Mouse (Mus musculus) thymus, adult 18-20 months (tissue): ENCODE data around the gene C1qtnf7.

Source experiments
- DNase-seq, 2 experiments: peaks; one replicate each; pipeline ENCODE4 v3.0.0; 2022; ENCODE audit warnings: mixed read lengths in 2 of 2

C1qtnf7 gene

DNA sequence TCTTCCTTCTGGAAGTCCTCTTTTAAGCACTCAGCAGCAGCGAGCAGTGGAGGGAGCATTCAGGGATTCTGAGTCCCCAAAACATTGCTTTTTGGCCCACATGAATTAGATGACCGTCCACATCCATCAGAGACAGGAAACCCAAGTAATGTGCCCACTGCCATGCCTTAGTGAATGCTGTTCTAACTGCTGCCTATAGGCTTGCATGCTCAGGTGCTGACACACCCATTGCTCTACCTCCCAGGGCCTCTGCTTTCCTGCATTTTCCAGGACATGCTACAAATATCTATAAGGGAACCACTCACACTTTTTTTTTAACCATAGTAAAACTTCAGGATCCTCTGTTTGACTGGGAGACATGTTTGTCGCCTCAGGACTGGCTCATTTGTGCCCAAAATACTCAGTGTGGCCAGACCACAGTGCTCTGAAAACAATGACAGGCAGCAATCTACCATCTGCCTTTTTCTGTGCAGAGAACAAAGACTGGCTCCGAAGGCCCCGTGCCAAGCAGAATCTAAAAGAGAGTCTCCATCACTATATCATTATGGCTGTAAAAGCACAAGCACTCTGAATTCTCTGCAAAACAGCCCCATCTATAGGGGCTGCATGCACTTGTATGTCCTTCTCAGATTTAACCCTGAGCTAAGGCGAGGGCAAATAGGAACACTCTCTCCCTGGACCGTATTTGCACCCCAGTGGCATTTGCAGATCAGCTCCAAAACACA is 106.4 kb downstream of the C1qtnf7 start:
- DNase-seq: no peak

DNA sequence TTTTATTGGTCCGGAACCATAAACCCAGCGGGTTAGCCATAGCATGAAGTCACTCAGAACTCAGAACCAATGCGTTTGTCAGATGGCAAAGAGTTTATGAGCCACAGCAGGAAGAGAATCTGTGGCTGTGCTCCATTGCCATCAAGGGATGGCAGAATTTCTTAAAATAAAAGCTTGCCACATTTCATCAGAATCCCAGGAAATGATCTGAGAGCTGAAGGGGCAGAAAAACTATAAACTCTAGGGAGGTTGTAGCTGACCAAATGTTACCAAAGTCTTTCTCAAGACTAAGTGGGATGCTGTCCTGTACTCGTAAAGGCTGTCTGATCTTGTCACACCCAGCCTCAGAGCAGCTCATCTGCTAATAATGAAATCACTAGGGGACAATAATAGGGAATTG is 110.1 kb downstream of the C1qtnf7 start:
- DNase-seq: no peak

DNA sequence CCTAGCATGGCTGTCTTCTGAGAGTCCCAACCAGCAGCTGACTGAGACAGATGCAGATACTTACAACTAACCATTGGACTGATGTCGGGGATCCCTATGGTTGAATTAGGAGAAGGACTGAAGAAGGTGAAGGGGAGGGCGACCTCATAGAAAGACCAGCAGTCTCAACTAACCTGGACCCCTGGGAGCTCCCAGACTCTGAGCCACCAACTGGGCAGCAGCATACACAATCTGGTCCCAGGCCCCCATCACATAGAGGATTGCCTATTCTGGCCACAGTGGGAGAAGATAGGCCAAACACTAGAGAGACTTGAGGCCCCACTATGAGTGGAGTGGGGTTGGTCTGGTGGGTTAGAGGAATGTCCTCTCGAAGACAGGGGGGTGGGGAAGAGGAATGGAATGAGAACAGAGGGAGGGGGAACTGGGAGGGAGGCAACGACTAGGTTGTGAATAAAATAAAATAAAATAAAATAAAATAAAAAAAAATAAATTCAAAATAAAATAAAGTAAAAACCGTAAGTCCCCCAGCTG is 118.8 kb downstream of the C1qtnf7 start:
- no peak for DNase-seq

DNA sequence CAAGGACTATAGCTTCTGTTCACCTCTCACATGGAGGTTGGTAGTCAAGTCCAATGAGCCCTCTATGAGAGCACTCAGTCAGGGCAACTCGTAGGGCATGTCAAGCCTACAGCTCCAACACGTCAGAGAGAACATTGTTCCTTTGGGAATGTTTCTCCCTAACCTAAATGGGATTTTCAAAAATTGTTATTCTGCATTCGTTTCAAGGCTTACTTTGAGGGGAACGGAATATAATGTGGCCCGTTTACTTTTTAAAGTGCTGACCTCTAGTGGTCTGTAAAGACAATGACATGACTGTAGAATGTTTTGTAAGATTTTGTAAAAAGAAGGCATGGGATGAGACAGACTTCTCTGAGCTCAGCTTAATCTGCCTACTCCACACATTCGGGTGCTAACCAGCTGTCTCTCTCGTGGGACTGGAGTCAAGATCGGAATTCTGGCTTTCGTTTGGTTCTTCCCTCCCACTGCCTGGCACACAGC is 119.3 kb downstream of the C1qtnf7 start:
- no peak for DNase-seq

DNA sequence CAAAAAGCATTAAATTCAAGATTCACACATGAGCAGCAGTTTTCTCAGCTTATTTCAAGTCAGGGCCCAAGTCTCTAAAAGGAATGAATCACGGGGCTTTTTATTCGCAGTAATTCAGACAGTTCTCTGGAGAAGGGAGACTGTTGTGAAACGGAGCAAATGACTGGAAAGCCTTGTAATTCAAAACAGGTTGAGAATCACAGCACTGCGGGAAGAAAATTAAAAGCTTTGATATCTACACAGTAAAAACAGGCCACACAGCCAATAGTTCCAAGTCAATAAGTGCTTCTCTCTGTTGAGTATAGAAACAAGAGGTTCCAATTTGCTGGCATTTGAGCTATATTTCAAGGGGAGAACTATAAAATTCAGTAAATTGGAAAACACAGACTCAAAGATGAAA is 129.7 kb downstream of the C1qtnf7 start:
- DNase-seq: no peak

DNA sequence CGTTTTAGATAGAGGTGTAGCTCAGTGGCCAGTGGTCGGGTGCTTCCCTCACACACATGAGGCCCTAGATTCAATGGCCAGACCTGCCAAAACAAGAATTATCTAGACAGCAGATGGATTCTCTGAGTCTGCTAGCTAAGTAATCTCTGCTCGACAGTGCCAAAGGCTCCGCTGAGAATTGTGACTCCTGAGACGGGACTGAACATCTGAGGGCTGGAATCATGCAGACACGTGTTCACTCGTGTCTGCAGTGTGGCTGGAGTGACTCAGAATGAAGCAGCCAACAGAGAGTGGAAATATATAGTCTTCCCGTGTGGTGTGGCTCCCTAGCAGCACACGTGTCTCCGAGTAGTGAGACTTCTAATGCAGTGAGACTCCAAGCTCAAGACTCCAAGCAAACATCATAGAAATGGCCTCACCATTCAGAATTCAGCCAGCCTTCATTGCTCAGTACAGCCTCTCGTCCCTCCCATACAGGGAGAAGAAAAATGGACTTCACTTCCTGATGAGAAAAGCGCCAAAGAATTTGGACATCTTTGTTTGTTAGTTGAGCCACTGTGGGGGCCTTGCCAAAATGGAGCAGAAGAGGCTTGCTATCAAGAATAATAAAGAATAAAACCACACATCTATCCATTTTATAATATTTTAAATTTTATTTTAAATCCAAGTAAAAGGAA is 131.9 kb downstream of the C1qtnf7 start:
- DNase-seq: no peak

DNA sequence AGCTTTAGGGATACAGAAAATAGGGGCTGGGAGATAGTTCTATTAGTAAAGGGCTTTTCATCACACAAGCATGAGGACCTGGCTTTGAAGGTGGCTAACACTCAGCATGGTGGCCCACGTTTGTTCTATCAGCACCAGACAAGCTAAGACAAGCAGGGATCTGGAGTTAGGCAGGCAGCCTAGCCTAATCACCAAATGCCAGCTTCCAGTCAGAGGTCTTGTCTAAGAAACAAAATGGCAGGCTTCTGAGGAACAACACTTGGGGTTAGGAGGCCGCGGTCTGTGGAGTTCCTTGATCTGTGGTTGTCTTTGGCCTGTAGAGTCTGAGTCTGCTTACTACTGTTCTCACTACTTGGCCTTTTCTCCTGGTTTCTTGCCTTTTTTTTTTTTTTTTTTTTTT is 146.2 kb downstream of the C1qtnf7 start:
- DNase-seq: no peak

DNA sequence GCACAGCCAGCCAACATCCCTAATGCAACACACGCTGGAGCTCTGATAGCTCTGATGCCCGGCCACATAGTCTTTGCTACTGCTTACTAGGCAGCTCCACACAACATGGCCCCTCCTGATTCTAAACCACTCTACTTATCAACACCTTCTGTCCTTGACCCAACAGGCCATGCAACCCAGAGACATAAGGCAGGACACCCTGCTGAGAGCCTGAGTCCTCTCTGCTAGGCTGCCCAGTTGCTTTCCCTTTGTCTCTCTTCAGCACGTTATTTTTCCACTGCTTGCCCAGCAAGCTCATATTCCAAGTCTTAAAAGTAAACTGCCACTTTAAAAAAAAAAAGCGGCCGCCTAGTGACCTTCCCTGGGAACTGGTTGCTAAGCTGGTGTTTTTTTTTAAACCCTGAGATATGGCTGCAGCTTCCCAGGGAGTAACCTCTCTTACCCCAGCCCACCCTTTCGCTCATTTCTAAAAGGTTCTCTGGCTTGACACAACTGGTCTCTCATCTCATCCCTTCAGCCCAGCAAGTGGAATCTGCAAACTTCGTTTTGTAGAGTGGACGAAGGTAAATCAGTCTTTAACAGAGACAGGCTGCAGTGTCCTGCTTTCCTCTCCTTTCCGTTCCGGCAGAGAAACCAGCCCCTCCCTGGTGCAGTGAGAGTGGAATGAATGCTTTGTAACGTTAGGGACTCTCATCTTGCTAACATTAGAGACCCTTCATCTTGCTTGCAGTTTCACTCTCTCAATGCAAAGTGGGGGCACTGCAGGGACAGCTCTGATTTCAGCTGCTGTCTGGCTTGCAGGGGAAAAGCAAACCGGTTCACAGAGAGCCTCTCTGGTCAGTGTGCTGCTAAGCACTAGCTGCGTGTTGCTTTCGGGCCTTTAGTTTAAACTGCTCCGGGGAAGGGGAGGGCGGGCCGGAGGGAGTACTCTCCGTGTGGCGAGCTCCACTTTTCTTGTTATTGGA is 146.9 kb downstream of the C1qtnf7 start, which contains the start of gene Cc2d2a:
Gene Cc2d2a (plus strand): TSS at position 350 of the 965 bp plus-strand sequence.
- no peak for DNase-seq

DNA sequence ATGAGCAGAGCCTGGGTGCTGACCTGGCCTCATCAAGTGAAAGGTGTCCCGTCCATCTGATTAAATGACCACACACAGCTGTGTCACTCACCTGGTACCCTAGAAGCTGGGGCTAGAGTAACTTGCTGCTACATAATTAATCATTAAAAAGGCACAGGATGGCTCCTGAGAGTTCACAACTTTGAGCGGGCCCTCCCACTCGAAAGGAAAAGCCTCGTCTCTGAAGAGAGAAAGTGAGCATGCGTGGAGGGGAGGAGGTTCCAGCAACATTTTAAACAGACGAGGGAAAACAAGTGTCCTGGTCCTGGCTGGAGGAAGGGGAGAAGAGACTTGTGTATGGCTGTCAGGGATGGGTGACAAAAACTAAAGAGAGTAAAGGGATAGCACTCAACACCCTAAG is 148.2 kb downstream of the C1qtnf7 start:
- no peak for DNase-seq

DNA sequence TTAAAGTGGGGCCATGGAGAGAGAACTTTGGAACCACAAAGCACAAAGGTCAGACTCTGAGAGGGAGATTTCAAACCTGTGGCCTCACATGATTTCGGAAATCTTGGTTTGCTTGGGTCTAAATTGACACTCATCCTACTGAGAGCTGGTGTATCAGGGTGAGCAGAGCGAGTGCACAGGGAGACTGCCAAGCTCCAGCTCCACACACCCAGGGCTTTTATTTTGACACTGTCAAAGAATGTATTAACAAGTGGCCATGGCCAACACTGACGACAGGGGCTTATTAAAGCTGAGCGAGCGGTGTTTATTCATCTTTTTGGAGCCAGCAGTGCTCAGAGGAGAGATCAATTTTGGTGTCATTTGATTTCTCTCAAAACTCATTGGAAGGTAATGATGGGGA is 149.8 kb downstream of the C1qtnf7 start:
- DNase-seq: no peak
